Mouse (Mus musculus) kidney, embryonic 14.5 days (tissue): Measurements from ENCODE around the gene Rbm39. TPM values are rescaled to one million over a fixed set of nuclear protein-coding genes. Genes with fewer than 3 reads are reported as not detected.
"Not testable (repeated sequence)": the region's sequence is repeated elsewhere in the genome, so short reads cannot be mapped to it uniquely, and the experiment has no call there.

ENCODE experiments used
- ATAC-seq: fragments of 200-750 bp; cut with Nextera tagmentation; 2 replicates; pipeline ENCODE4 v1.8.0; 2017; ENCODE audit warnings: moderate number of reproducible peaks, mild to moderate bottlenecking, moderate TSS enrichment, moderate library complexity; ENCODE audit not compliant: low FRiP score, low TSS enrichment
- H3K27ac ChIP-seq: fragments of 300-500 bp; sonication (generic); 2 replicates; pipeline ENCODE4 v1.5.1; 2014; ENCODE audit warnings: low read depth, mild to moderate bottlenecking, low read length, moderate library complexity, mixed read lengths
- H3K27me3 ChIP-seq: fragments of 300-500 bp; sonication (generic); 2 replicates; pipeline ENCODE4 v1.6.1; 2014; ENCODE audit warnings: mild to moderate bottlenecking, low read length; ENCODE audit not compliant: control insufficient read depth, insufficient read depth
- H3K36me3 ChIP-seq: fragments of 300-500 bp; sonication (generic); 2 replicates; pipeline ENCODE4 v1.6.1; 2014; ENCODE audit warnings: low read length, mixed read lengths; ENCODE audit not compliant: control insufficient read depth, insufficient read depth
- H3K4me1 ChIP-seq: fragments of 300-500 bp; sonication (generic); 2 replicates; pipeline ENCODE4 v1.6.1; 2014; ENCODE audit warnings: low read length, mixed read lengths; ENCODE audit not compliant: control insufficient read depth, insufficient read depth
- H3K4me2 ChIP-seq: fragments of 300-500 bp; sonication (generic); replicated peaks from 2 replicates; pipeline ENCODE4 v1.6.1; 2014; ENCODE audit warnings: low read depth, mild to moderate bottlenecking, low read length
- H3K4me3 ChIP-seq: fragments of 300-500 bp; sonication (generic); 2 replicates; pipeline ENCODE4 v1.5.1; 2014; ENCODE audit warnings: mild to moderate bottlenecking, low read length
- H3K9ac ChIP-seq: fragments of 300-500 bp; sonication (generic); 2 replicates; pipeline ENCODE4 v1.6.1; 2014; ENCODE audit warnings: low read depth, mild to moderate bottlenecking, low read length, moderate library complexity
- H3K9me3 ChIP-seq: fragments of 300-500 bp; sonication (generic); 2 replicates; pipeline ENCODE4 v1.6.1; 2016; ENCODE audit warnings: low read length; ENCODE audit not compliant: control insufficient read depth
- WGBS: fragments of 180-500 bp; shearing (Covaris S2); extraction: QIAGEN DNeasy Blood & Tissue Kit; methylation state at CpG from one replicate; pipeline ENCODE4 v1.1.7; 2014; 5-methylcytosine and 5-hydroxymethylcytosine counted together
- polyA plus RNA-seq: library from polyadenylated mRNA; unstranded; fragments of >200 nt; fragmentation: Nextera tagmentation; extraction: Ambion mirVana; gene quantifications from 2 replicates; pipeline ENCODE4 v1.2.1, GENCODE M21; 2014

Gene Rbm39
- polyA plus RNA-seq, 1 experiment from 2014 or later: 683 TPM

DNA sequence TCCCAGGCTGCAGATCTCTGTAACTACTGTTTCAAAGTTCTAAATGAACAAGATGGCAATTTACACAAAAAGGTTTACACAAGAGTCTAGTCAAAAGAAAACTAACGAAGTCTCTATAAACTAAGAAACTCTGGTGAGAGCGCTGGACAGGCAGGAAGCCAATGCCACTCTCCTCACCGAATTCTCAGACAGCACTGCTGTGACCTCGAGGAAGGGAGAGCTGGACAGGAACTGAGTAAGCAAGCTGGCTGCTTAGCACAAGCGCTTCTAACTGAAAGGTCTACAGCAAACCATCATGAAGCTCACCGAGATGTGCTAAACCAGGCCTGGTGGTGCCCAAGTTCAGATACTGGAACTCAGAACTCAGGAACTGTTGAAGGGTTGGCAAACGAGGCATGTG is 9.2 kb upstream of the Rbm39 start:
- H3K9ac ChIP-seq, H3K4me2 ChIP-seq, H3K4me1 ChIP-seq, H3K27me3 ChIP-seq, H3K9me3 ChIP-seq, H3K27ac ChIP-seq, H3K4me3 ChIP-seq, ATAC-seq, H3K36me3 ChIP-seq: not testable (repeated sequence)
- WGBS: 84% methylated on average over 7 of the region's 7 CpGs

DNA sequence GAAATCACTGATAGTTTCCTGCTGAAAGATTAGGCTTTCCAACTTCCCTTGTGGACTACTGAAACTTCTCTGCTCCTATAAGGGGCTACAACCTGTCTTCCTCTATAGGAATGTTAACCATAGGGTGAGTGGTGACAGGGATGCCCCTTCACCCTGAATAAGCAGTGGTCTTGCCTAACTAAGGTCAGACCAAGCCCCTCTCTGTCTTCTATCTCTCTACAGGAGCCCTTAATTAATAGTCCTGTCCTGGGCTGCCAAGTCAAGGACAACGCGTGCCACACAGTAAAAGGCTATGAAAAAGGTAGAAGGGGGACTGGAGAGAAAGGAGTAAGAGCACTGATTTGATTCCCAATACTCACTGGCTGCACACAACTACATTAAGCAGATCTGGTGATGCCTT is 1.6 kb upstream of the Rbm39 start:
- Histone ChIP-seq H3K27ac (no peak overlapping the region), H3K27me3 (no peaks in the 10 kb centered on the region), H3K4me1 (peaks cover 9% of the 10 kb centered on the region; the same call in 1 of the 2 replicates), H3K9me3 (no peaks in the 10 kb centered on the region), H3K4me2 (no peak overlapping the region), H3K36me3 (peaks cover 22% of the 10 kb centered on the region), H3K9ac (no peak overlapping the region; the same call in 1 of the 2 replicates), H3K4me3 (no peak overlapping the region)
- WGBS: 72% methylated on average over 2 of the region's 2 CpGs
- ATAC-seq: no peak

- Histone ChIP-seq H3K4me1 (peaks cover 9% of the 10 kb centered on the region; the same call in 1 of the 2 replicates), H3K27me3 (no peaks in the 10 kb centered on the region), H3K36me3 (peaks cover 28% of the 10 kb centered on the region), H3K4me2 (peak overlapping the region; percentile 48), H3K4me3 (peak overlapping the region; percentile 96), H3K27ac (peak overlapping the region; percentile 39; the same call in 1 of the 2 replicates), H3K9me3 (no peaks in the 10 kb centered on the region), H3K9ac (peak overlapping the region; percentile 62)
- 14% methylated on average over 8 of the region's 8 CpGs for WGBS
- no peak for ATAC-seq
Observed at GRCm38 (mm10) chr2:156180824-156181590, 969 bp upstream of the Rbm39 start.

DNA sequence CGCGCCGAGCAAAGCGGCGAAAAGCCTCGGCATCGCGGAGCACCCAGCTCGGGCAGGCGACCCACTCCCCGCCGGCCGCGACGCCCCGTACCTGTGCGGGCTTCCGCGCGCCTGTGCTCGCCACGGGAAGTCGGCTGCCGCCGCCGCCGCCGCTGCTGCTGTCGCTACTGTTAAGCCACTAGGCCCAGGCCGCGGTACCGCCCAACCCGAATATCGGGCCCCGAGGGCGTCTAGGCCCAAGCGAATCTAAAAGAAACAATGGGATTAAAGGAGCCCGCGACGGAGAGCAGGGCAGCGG is 293 bp downstream of the Rbm39 start:
- ATAC-seq: no peak
- Histone ChIP-seq H3K4me1 (peaks cover 9% of the 10 kb centered on the region; the same call in 1 of the 2 replicates), H3K4me2 (no peak overlapping the region; the same call in 1 of the 2 replicates), H3K9me3 (no peaks in the 10 kb centered on the region), H3K27me3 (no peaks in the 10 kb centered on the region), H3K9ac (peak overlapping the region; percentile 100), H3K27ac (peak overlapping the region; percentile 96), H3K4me3 (peak overlapping the region; percentile 96), H3K36me3 (peaks cover 39% of the 10 kb centered on the region)
- WGBS: under 1% methylated on average over 41 of the region's 41 CpGs

GRCm38 (mm10) chr2:156179046-156179795 is 817 bp downstream of the Rbm39 start:
- H3K4me2 ChIP-seq: peak overlapping the region; percentile 68
- H3K9ac ChIP-seq: peak overlapping the region; percentile 100
- ATAC-seq: peak; percentile 55
- H3K27me3 ChIP-seq: no peaks in the 10 kb centered on the region
- H3K4me3 ChIP-seq: peak overlapping the region; percentile 96
- H3K4me1 ChIP-seq: peaks cover 9% of the 10 kb centered on the region; the same call in 1 of the 2 replicates
- H3K36me3 ChIP-seq: peaks cover 44% of the 10 kb centered on the region
- H3K9me3 ChIP-seq: no peaks in the 10 kb centered on the region
- whole genome bisulfite sequencing: 2% methylated on average over 47 of the region's 47 CpGs
- H3K27ac ChIP-seq: peak overlapping the region; percentile 96

DNA sequence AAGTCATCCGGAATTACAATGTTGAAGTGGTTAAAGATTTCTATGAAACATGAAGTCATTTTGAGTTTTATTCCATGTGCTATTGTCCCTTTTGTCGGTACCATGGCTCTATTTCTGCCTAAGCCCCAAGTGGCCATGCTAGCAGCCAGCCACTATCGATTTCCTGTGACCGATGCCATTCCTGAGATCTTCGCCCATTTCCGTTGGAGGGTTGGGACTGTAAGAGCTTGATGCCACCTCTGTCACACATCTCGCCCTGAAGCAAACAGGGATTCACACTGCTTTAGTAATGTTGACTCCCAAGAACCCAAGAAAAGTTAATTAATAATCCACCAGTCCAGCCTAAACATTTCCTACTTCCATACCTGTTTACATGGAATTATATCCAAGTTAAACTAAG is 2.4 kb downstream of the Rbm39 start:
- no peak for ATAC-seq
- Histone ChIP-seq H3K4me3 (peak overlapping the region; percentile 96; the same call in 1 of the 2 replicates), H3K9me3 (no peaks in the 10 kb centered on the region), H3K9ac (no peak overlapping the region; the same call in 1 of the 2 replicates), H3K27ac (no peak overlapping the region), H3K36me3 (peaks cover 58% of the 10 kb centered on the region), H3K4me2 (peak overlapping the region; percentile 68; the same call in 1 of the 2 replicates), H3K27me3 (no peaks in the 10 kb centered on the region), H3K4me1 (peaks cover 9% of the 10 kb centered on the region; the same call in 1 of the 2 replicates)
- 82% methylated on average over 7 of the region's 7 CpGs for WGBS

DNA sequence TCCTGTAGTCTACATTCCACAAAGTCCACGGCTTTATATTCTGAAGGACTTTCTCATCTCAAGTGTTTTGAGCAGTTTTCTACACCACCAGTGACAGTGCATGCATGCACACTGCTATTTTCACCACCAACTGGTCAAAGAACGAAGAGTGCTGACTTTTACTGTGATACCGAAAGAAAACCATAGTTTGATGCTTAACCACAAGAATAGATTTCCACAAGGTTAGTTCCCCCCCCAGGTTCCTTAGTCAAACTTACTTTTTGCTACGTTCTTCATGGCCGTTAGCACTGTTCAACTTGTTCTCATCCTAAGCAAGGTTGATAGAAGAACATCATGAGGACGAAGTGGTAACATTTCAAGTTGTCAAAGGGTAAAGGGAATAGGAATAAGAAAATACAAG is 3.0 kb downstream of the Rbm39 start:
- 81% methylated on average over 6 of the region's 6 CpGs for WGBS
- H3K4me2 ChIP-seq: peak overlapping the region; percentile 15; the same call in 1 of the 2 replicates

GRCm38 (mm10) chr2:156166557-156166956 is 13.5 kb downstream of the Rbm39 start:
- H3K36me3 ChIP-seq: peaks cover 96% of the 10 kb centered on the region
- H3K4me3 ChIP-seq: no peak overlapping the region
- ATAC-seq: no peak

More for the DNA sequence above, 3.0 kb downstream of the Rbm39 start:
- H3K9me3 ChIP-seq: no peaks in the 10 kb centered on the region
- no peaks in the 10 kb centered on the region for H3K27me3 ChIP-seq
- H3K27ac ChIP-seq: no peak overlapping the region
- peaks cover 63% of the 10 kb centered on the region for H3K36me3 ChIP-seq
- no peak for ATAC-seq
- H3K4me1 ChIP-seq: peaks cover 9% of the 10 kb centered on the region; the same call in 1 of the 2 replicates
- no peak overlapping the region for H3K9ac ChIP-seq
- H3K4me3 ChIP-seq: peak overlapping the region; percentile 1; the same call in 1 of the 2 replicates

GRCm38 (mm10) chr2:156165478-156165877 is 14.6 kb downstream of the Rbm39 start:
- Histone ChIP-seq H3K27me3 (no peaks in the 10 kb centered on the region), H3K4me3 (no peak overlapping the region), H3K36me3 (peaks cover 96% of the 10 kb centered on the region), H3K9me3 (no peaks in the 10 kb centered on the region), H3K4me1 (no peaks in the 10 kb centered on the region), H3K4me2 (no peak overlapping the region), H3K9ac (no peak overlapping the region), H3K27ac (no peak overlapping the region)
- 95% methylated on average over 1 of the region's 1 CpGs for WGBS
- ATAC-seq: no peak

More at GRCm38 (mm10) chr2:156166557-156166956, 13.5 kb downstream of the Rbm39 start:
- no peak overlapping the region for H3K4me2 ChIP-seq
- H3K4me1 ChIP-seq: no peaks in the 10 kb centered on the region
- no peaks in the 10 kb centered on the region for H3K27me3 ChIP-seq
- H3K27ac ChIP-seq: no peak overlapping the region
- no peaks in the 10 kb centered on the region for H3K9me3 ChIP-seq
- no peak overlapping the region for H3K9ac ChIP-seq
- WGBS: 97% methylated on average over 5 of the region's 5 CpGs
